Mouse (Mus musculus) layer of hippocampus, postnatal 25 days (tissue): ENCODE data around the gene Coq5. TPM values are rescaled to one million over a fixed set of nuclear protein-coding genes. Genes with fewer than 3 reads are reported as not detected.

ENCODE experiments used
- DNase-seq, 2 experiments: peaks; one replicate each; pipeline ENCODE4 v3.0.0; 2022; ENCODE audit warnings: mixed read lengths in 2 of 2, low spot score in 1 of 2; ENCODE audit errors: extremely low spot score in 1 of 2
- total RNA-seq, 2 experiments: library from RNA; stranded (reverse); gene quantifications; 2 replicates each; pipeline ENCODE4 v1.2.3; 2021

Coq5 gene
- total RNA-seq, 2 experiments from 2014 or later = 38.5 to 42.8 TPM

GRCm38 (mm10) chr5:115266787-115267468 lies 12.5 kb upstream of the Coq5 start:
- DNase-seq = no peak

- no peak for DNase-seq
These were observed 11.9 kb upstream of the Coq5 start for GRCm38 (mm10) chr5:115267469-115268045.

GRCm38 (mm10) chr5:115268266-115268665 lies 11.2 kb upstream of the Coq5 start:
- DNase-seq = no peak

GRCm38 (mm10) chr5:115269969-115270368 lies 9.5 kb upstream of the Coq5 start:
- no peak for DNase-seq

- DNase-seq = peak; percentile 19 to 27
These were observed 7.3 kb upstream of the Coq5 start for GRCm38 (mm10) chr5:115271931-115272811.

GRCm38 (mm10) chr5:115272812-115273548 lies 6.5 kb upstream of the Coq5 start, which contains the start of gene Rnf10:
Rnf10 (minus strand) TSS chr5:115272898.
- DNase-seq = peak; percentile 97 to 99

GRCm38 (mm10) chr5:115273549-115274135 lies 5.8 kb upstream of the Coq5 start:
- no peak for DNase-seq

GRCm38 (mm10) chr5:115274353-115274752 lies 5.1 kb upstream of the Coq5 start:
- DNase-seq = no peak

- no peak for DNase-seq
These were observed 4.7 kb upstream of the Coq5 start for GRCm38 (mm10) chr5:115274771-115275170.

GRCm38 (mm10) chr5:115275998-115276397 lies 3.5 kb upstream of the Coq5 start:
- DNase-seq = no peak

- DNase-seq = no peak
These were observed 1.4 kb upstream of the Coq5 start for GRCm38 (mm10) chr5:115278053-115278452.

GRCm38 (mm10) chr5:115278785-115279184 lies 681 bp upstream of the Coq5 start:
- no peak for DNase-seq

GRCm38 (mm10) chr5:115280050-115280687 lies 703 bp downstream of the Coq5 start:
- no peak for DNase-seq

- DNase-seq = no peak
These were observed 5.3 kb downstream of the Coq5 start for GRCm38 (mm10) chr5:115284735-115285134.

- no peak for DNase-seq
These were observed 14.7 kb downstream of the Coq5 start for GRCm38 (mm10) chr5:115294173-115294572.

GRCm38 (mm10) chr5:115296347-115296746 lies 16.9 kb downstream of the Coq5 start:
- no peak for DNase-seq

- peak; percentile 51 to 53 for DNase-seq
These were observed 20.7 kb downstream of the Coq5 start for GRCm38 (mm10) chr5:115300035-115300744.

GRCm38 (mm10) chr5:115300792-115301614 lies 21.5 kb downstream of the Coq5 start, which contains the start of gene Dynll1:
Dynll1 (minus strand) TSS chr5:115300999.
- DNase-seq = peak; percentile 100
